Comparison of ENCODE assay signal across 18 mouse cellular contexts in genomic region chr11:121326034-121326433, GRCm38 (mm10). TPM values are rescaled to one million over a fixed set of nuclear protein-coding genes. Genes with fewer than 3 reads are reported as not detected.
DNase-seq lines count a peak whose midpoint lies in the region; ATAC-seq and TF ChIP-seq lines count a peak whose summit lies in the region.
"Had no signal": no experiment of that assay in that cellular context is flagged by ENCODE, and none has a peak within 500 bp of the region (broad histone marks: within the 10 kb centered on the region; RNA-seq: fewer than 3 reads in every experiment).

No protein-coding gene starts in this region.

- H3K4me2 ChIP-seq in kidney, embryonic 14.5 days (replicated peaks; ENCODE audit: low read depth, low read length): no peak overlapping the region
- H3K4me2 ChIP-seq: hindbrain, embryonic 12.5 days; midbrain, embryonic 12.5 days had no signal

- H3K36me3 ChIP-seq in kidney, adult 2 months (ENCODE audit: control insufficient read depth, insufficient read depth, low read length): peaks cover 2% of the 10 kb centered on the region
- H3K36me3 ChIP-seq in kidney, embryonic 14.5 days (ENCODE audit: control insufficient read depth, insufficient read depth, low read length): peaks cover 42% of the 10 kb centered on the region

- H3K27ac ChIP-seq in gastrocnemius, adult 2 months: peak overlapping the region; percentile 64
- peak overlapping the region; percentile 66 for H3K27ac ChIP-seq in kidney, adult 2 months (ENCODE audit: insufficient read depth, low read depth, low read length)
- H3K27ac ChIP-seq in kidney, embryonic 14.5 days (ENCODE audit: low read depth, low read length): no peak overlapping the region
- H3K27ac ChIP-seq: hindbrain, embryonic 12.5 days; midbrain, embryonic 12.5 days had no signal

- H3K27me3 ChIP-seq in kidney, adult 2 months (replicated peaks; ENCODE audit: control insufficient read depth, insufficient read depth, low read length): no peaks in the 10 kb centered on the region
- no peaks in the 10 kb centered on the region for H3K27me3 ChIP-seq in kidney, embryonic 14.5 days (ENCODE audit: control insufficient read depth, insufficient read depth, low read length)
- H3K27me3 ChIP-seq: hindbrain, embryonic 12.5 days; midbrain, embryonic 12.5 days had no signal

- H3K9ac ChIP-seq in kidney, embryonic 14.5 days (ENCODE audit: low read depth, low read length): no peak overlapping the region
- H3K9ac ChIP-seq: forebrain, postnatal 0 days; hindbrain, embryonic 12.5 days; midbrain, embryonic 12.5 days had no signal

- H3K4me1 ChIP-seq in kidney, adult 2 months (ENCODE audit: control insufficient read depth, insufficient read depth, low read length): peaks cover 5% of the 10 kb centered on the region
- H3K4me1 ChIP-seq in kidney, embryonic 14.5 days (ENCODE audit: control insufficient read depth, insufficient read depth, low read length): no peaks in the 10 kb centered on the region
- H3K4me1 ChIP-seq: hindbrain, embryonic 12.5 days; midbrain, embryonic 12.5 days had no signal

- no peak for ATAC-seq in kidney, embryonic 14.5 days (ENCODE audit: low FRiP score, low TSS enrichment)
- no peak for ATAC-seq in activated CD4-positive, CD25-positive, alpha-beta regulatory T cell, adult 4 months
- ATAC-seq: CD4-positive, CD25-positive, alpha-beta regulatory T cell, adult 4 months; forebrain, postnatal 0 days had no signal

- peak; percentile 26 for DNase-seq in gastrocnemius, adult 2 months
- no peak for DNase-seq in gastrocnemius, postnatal 4 days (ENCODE audit: low spot score in 2 of 2)
- DNase-seq in kidney, adult 2 months: peak; percentile 90
- DNase-seq in kidney, adult 8-10 months: peak; percentile 76 to 81
- peak; percentile 26 for DNase-seq in skeletal muscle tissue, adult 2 months (ENCODE audit: low read depth, low spot score)
- no peak for DNase-seq in right cerebral cortex, adult 18-20 months
- DNase-seq: cerebellum, adult 11-12 months; cerebellum, postnatal 10 days; forebrain, postnatal 0 days; layer of hippocampus, adult 9-11 months; lung, adult 2 months; lung, postnatal 14 days; thymus, postnatal 14 days had no signal

- no peak overlapping the region for H3K4me3 ChIP-seq in gastrocnemius, adult 2 months
- no peak overlapping the region for H3K4me3 ChIP-seq in kidney, adult 2 months (ENCODE audit: insufficient read depth, low read depth, low read length)
- H3K4me3 ChIP-seq in kidney, embryonic 14.5 days (ENCODE audit: low read length): no peak overlapping the region
- H3K4me3 ChIP-seq: hindbrain, embryonic 12.5 days; midbrain, embryonic 12.5 days had no signal

- intact Hi-C loops in gastrocnemius, adult 2 months (cut with DNase I): no loop called here

- H3K9me3 ChIP-seq in kidney, embryonic 14.5 days (ENCODE audit: control insufficient read depth, low read length): no peaks in the 10 kb centered on the region
- H3K9me3 ChIP-seq: hindbrain, embryonic 12.5 days; midbrain, embryonic 12.5 days had no signal

- TF ChIP-seq POLR2A in kidney, adult 2 months (IDR thresholded peaks at IDR 0.05; ENCODE audit: low read depth, low read length): no peak

- 14% methylated on average over 1 of the region's 1 CpGs for WGBS in kidney, adult 2 months
- 56% methylated on average over 1 of the region's 1 CpGs for WGBS in kidney, embryonic 14.5 days

- TF ChIP-seq CTCF in gastrocnemius, adult 2 months (IDR thresholded peaks at IDR 0.05): no peak
- TF ChIP-seq CTCF in kidney, adult 2 months (conservative IDR thresholded peaks at IDR 0.05; ENCODE audit: insufficient read depth, insufficient read length, low read depth, low read length): no peak

RNA-seq across cellular contexts. Expression of gene Wdr45b, which starts 28.2 kb away (rescaled TPM):
- 10 to 100 TPM; 21.1 to 21.6 TPM for total RNA-seq in gastrocnemius, adult 2 months (2021)
- 10 to 100 TPM; 60.8 to 61.9 TPM for total RNA-seq in gastrocnemius, postnatal 4 days (2021)
- polyA plus RNA-seq in kidney, adult 2 months (2012; rRNA removed): 54.5 and 59.4 TPM in 2 replicates
- 84.5 and 101 TPM in 2 replicates for polyA plus RNA-seq in kidney, embryonic 14.5 days (2014; fragmentation: Nextera tagmentation; extraction: Ambion mirVana)
- polyA plus RNA-seq in activated CD4-positive, CD25-positive, alpha-beta regulatory T cell, adult 4 months (2017; shearing (Covaris generic)): 10 to 100 TPM; 22.2 to 25.7 TPM

Comparison
In these comparisons a context has a peak if more than half of its experiments do, and no peak if none do; other contexts are left out.
1. DNase-seq: peak in gastrocnemius, adult 2 months (single experiment), kidney, adult 2 months (single experiment), kidney, adult 8-10 months (2 of 2) and skeletal muscle tissue, adult 2 months (single experiment); none in gastrocnemius, postnatal 4 days (0 of 2) and right cerebral cortex, adult 18-20 months (single experiment).